Mouse (Mus musculus): Measurements from ENCODE around the gene Trmt10c.

DNA sequence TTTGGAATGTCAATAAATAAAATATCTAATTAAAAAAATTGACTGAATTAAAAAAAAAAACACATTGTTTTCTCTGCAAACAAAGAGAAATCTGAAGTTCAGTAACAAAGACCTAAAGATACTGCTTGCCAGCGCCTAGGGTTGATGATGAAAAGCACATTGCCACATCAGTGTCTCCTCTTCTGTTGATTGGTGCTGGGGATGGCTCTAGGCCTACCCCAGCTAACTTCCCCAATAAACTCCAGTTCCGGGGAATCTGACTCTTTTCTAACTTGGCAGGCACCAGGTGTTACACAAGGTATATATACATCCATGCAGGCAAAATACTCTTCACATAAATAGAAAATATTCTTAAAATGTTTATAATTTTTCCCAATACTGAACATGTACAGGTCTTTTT lies 43.4 kb downstream of the Trmt10c start:
- TF ChIP-seq CTCF (IDR thresholded peaks at IDR 0.05) (no peak), EP300 (IDR thresholded peaks at IDR 0.05) (no peak)
